Mouse (Mus musculus) midbrain, postnatal 0 days (tissue): Measurements from ENCODE around the gene Hectd4. TPM values are rescaled to one million over a fixed set of nuclear protein-coding genes. Genes with fewer than 3 reads are reported as not detected.

Source experiments
- ATAC-seq: fragments of 200-750 bp; cut with Nextera tagmentation; 2 replicates; pipeline ENCODE4 v1.8.0; 2017; ENCODE audit warnings: moderate number of reproducible peaks, mild to moderate bottlenecking, moderate TSS enrichment, moderate library complexity; ENCODE audit not compliant: low FRiP score
- DNase-seq: peaks from one replicate; pipeline ENCODE4 v3.0.0-alpha.2; 2015; ENCODE audit warnings: low spot score
- H3K27ac ChIP-seq: fragments of 300-500 bp; sonication (generic); 2 replicates; pipeline ENCODE4 v1.5.1; 2014; ENCODE audit warnings: low read depth, mild to moderate bottlenecking, low read length, mixed read lengths
- H3K27me3 ChIP-seq: fragments of 300-500 bp; sonication (generic); 2 replicates; pipeline ENCODE4 v1.6.1; 2014; ENCODE audit warnings: low read length, control low read depth, mixed read lengths; ENCODE audit not compliant: insufficient read depth
- H3K36me3 ChIP-seq: fragments of 300-500 bp; sonication (generic); 2 replicates; pipeline ENCODE4 v1.6.1; 2014; ENCODE audit warnings: low read length, control low read depth, mixed read lengths; ENCODE audit not compliant: insufficient read depth
- H3K4me1 ChIP-seq: fragments of 300-500 bp; sonication (generic); 2 replicates; pipeline ENCODE4 v1.6.1; 2014; ENCODE audit warnings: mild to moderate bottlenecking, control low read depth, antibody characterized with exemption, low read length, mixed read lengths; ENCODE audit not compliant: insufficient read depth
- H3K4me2 ChIP-seq: fragments of 300-500 bp; sonication (generic); 2 replicates; pipeline ENCODE4 v1.6.1; 2014; ENCODE audit warnings: low read depth, mild to moderate bottlenecking, low read length, mixed read lengths; ENCODE audit not compliant: poor library complexity, severe bottlenecking
- H3K4me3 ChIP-seq: fragments of 300-500 bp; sonication (generic); 2 replicates; pipeline ENCODE4 v1.5.1; 2014; ENCODE audit warnings: low read depth, mild to moderate bottlenecking, low read length, moderate library complexity
- H3K9ac ChIP-seq: fragments of 300-500 bp; sonication (generic); replicated peaks from 2 replicates; pipeline ENCODE4 v1.6.1; 2014; ENCODE audit warnings: mild to moderate bottlenecking, low read length, moderate library complexity, mixed read lengths; ENCODE audit not compliant: poor library complexity, severe bottlenecking
- H3K9me3 ChIP-seq: fragments of 300-500 bp; sonication (generic); 2 replicates; pipeline ENCODE4 v1.6.1; 2016; ENCODE audit warnings: low read length, control low read depth
- CTCF ChIP-seq: IDR thresholded peaks from 2 replicates; pipeline ENCODE4 v1.5.1; 2016; ENCODE audit warnings: antibody characterized with exemption, mild to moderate bottlenecking
- WGBS: fragments of 180-500 bp; shearing (Covaris S2); extraction: QIAGEN DNeasy Blood & Tissue Kit; methylation state at CpG from one replicate; pipeline ENCODE4 v1.1.7; 2014; 5-methylcytosine and 5-hydroxymethylcytosine counted together
- polyA plus RNA-seq: library from polyadenylated mRNA; unstranded; fragments of >200 nt; fragmentation: Nextera tagmentation; extraction: Ambion mirVana; gene quantifications from 2 replicates; pipeline ENCODE4 v1.2.1, GENCODE M21; 2015
- total RNA-seq: library from RNA; depleted of rRNA; stranded (reverse); fragments of >200 nt; gene quantifications from 2 replicates; pipeline ENCODE4 v1.2.3, GENCODE M21; 2014; rRNA removed

Hectd4 gene
- total RNA-seq: 141 and 153 TPM in 2 replicates
- polyA plus RNA-seq: 16.4 and 17.9 TPM in 2 replicates

DNA sequence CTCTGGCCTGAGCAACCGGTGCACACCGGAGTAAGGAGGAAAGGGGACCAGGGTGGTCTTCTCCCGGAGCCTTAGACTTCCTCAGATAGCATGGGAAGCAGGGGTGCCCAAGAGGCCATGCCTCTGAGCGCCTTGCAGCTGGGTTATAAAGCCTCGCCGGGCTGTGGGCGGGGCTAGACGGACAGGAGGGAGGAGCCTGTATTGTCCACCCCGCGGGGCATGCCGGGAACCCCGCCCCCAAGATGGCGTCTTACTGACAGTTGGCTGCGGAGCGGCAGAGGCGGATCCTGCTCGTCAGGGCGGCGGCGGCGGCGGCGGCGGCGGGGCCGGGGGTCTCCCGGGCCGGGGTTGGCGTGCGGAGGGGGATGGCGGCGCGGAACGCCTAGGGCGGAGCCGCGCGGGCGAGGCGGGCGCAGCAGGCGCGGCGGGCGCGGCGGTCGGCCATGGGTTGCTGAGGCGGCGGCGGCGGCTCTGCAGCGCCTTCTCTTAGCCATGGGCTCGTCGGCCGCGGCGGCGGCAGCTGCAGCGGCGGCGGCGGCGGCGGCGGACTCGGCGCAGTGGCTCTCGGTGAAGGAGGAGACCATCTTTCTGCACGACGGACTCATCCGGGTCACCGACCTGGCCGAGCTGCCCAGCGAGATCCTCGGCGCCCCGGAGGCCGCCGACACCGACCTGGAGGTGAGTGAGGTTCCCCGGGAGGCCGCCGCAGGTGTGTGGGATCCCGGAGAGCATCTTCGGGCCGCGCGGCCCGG lies at the start of gene Hectd4:
Gene Hectd4 (plus strand): TSS at position 240 of the 752 bp plus-strand sequence.
- TF ChIP-seq CTCF: no peak
- peak within 1 kb of the TSS; percentile 96 for H3K27ac ChIP-seq
- H3K9ac ChIP-seq: peak within 1 kb of the TSS; percentile 98
- peak; percentile 82 for ATAC-seq
- peak within 1 kb of the TSS; percentile 75 for H3K4me2 ChIP-seq
- WGBS: 1% methylated on average over 67 of the region's 90 CpGs
- peak within 1 kb of the TSS; percentile 94 for H3K4me3 ChIP-seq
- H3K4me1 ChIP-seq: no peaks in the 10 kb centered on the region
- H3K27me3 ChIP-seq: no peaks in the 10 kb centered on the region
- no peaks in the 10 kb centered on the region for H3K36me3 ChIP-seq
- H3K9me3 ChIP-seq: no peaks in the 10 kb centered on the region
- peak; percentile 95 for DNase-seq

DNA sequence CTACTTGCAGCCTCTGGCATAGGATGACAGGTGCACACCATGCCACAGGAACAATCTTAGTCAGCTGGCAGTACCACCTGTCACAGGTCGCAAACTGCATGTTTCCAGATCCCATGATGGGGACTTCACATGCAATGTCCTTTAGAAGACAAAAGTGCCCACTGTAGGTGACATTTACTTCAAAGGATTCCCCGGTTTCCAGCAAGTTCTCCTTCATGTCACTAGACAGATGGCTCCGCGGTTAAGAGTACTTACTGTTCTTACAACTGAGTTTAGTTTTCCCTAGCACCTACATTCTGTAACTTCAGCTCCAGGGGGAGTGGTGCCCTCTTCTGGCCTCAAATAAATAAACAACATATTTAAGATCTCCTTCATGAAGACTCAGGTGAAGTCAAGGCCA lies 47.2 kb upstream of the Hectd4 start:
- no peak overlapping the region for H3K4me3 ChIP-seq
- 0 out of 2 replicates have a peak, but pooled peaks cover 7% of the 10 kb centered on the region for H3K36me3 ChIP-seq
- peak; percentile 76 for TF ChIP-seq CTCF
- no peak overlapping the region for H3K27ac ChIP-seq
- no peaks in the 10 kb centered on the region for H3K27me3 ChIP-seq
- ATAC-seq (no peak), DNase-seq (peak; percentile 57)
- no peak overlapping the region for H3K9ac ChIP-seq
- no peak overlapping the region for H3K4me2 ChIP-seq
- WGBS: 73% methylated on average over 4 of the region's 4 CpGs
- no peaks in the 10 kb centered on the region for H3K4me1 ChIP-seq
- no peaks in the 10 kb centered on the region for H3K9me3 ChIP-seq

DNA sequence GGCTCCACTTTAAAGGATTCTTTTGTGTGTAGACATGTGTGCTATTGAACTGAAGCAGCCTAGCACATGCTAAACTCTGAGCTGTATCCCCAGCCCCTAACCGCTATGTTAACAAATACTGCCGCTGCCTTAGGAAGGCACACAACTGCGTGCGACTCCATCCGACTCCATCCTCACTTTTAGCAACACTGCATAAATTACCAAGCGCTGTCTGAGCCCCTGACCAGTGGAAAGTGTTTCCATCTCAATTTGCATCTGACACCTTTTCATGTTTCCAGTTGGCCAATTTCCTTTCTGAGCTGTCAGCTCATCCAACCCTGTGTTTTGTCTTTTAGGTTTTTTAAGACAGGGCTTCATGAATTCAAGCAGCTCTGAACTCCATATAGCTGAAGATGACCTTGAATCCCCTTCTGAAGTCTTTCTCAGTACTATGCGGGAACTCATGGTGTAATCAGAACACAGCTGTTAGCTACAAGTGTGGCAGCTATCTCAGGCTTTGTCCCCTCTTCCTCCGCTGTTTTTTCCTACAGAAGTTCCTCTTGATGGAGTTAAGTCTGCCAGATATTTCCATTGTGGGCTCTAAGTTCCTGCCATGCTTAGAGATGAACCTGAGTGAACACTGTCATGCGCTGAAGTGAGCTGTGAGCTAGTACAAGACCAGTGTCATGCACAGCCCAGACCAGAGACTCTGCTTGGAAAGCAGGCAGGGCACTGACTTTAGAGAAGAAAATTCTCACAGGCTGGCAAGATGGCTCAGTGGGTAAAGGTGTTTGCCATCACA lies 40.8 kb upstream of the Hectd4 start:
- no peaks in the 10 kb centered on the region for H3K36me3 ChIP-seq
- no peaks in the 10 kb centered on the region for H3K9me3 ChIP-seq
- H3K4me3 ChIP-seq: no peak overlapping the region
- H3K27ac ChIP-seq: no peak overlapping the region
- TF ChIP-seq CTCF: no peak
- H3K9ac ChIP-seq: no peak overlapping the region
- DNase-seq: no peak
- WGBS: 46% methylated on average over 9 of the region's 9 CpGs
- no peaks in the 10 kb centered on the region for H3K4me1 ChIP-seq
- no peak for ATAC-seq
- no peaks in the 10 kb centered on the region for H3K27me3 ChIP-seq
- no peak overlapping the region for H3K4me2 ChIP-seq

DNA sequence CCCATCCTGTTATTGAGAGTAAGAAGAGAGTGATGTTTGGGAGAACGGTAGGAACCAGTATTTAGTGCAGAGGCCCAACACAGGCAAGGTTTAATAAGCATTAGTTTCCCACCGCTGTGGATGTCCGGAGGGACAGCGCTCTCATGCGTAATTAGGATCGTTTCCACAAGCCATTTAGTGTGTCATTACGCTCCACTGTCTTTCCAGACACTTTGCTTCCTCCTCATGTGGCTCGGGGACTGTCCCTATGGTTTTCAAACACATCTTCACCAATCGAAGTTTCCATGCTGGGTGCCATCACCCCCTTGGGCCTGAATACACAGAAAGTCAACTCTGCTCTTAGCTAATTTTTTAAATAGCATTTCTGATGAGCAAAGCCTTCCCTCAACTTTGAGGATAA lies 36.8 kb upstream of the Hectd4 start:
- Histone ChIP-seq H3K9me3 (no peaks in the 10 kb centered on the region), H3K9ac (no peak overlapping the region), H3K4me1 (peaks cover 6% of the 10 kb centered on the region; the same call in 1 of the 2 replicates), H3K27me3 (no peaks in the 10 kb centered on the region), H3K36me3 (no peaks in the 10 kb centered on the region), H3K4me2 (no peak overlapping the region), H3K27ac (no peak overlapping the region), H3K4me3 (no peak overlapping the region)
- no peak for TF ChIP-seq CTCF
- ATAC-seq: no peak
- 74% methylated on average over 9 of the region's 9 CpGs for WGBS
- DNase-seq: peak; percentile 36

DNA sequence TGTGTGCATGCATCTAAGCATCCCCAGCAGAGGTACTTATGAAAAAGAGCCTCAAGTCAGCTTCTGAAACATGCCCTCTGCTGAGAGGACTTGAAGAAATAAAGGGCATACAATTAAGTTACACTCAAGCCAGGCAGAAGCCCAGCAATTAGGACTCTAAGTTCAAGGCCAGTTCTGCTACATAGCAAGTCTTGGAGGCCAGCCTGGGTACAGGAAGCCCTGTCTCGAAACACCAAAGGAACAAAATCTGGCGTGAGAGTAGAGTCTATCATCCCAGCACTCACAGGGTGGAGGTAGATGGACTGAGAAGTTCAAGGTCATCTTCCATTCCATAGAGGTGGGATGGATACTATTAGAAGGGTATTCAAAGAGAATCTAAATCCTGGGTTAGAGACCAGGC lies 35.6 kb upstream of the Hectd4 start:
- DNase-seq (no peak), ATAC-seq (no peak)
- H3K9me3 ChIP-seq: no peaks in the 10 kb centered on the region
- no peak overlapping the region for H3K27ac ChIP-seq
- 85% methylated on average over 2 of the region's 2 CpGs for WGBS
- H3K9ac ChIP-seq: no peak overlapping the region
- H3K4me2 ChIP-seq: no peak overlapping the region
- no peak for TF ChIP-seq CTCF
- H3K36me3 ChIP-seq: no peaks in the 10 kb centered on the region
- no peak overlapping the region for H3K4me3 ChIP-seq
- peaks cover 13% of the 10 kb centered on the region; the same call in 1 of the 2 replicates for H3K4me1 ChIP-seq
- H3K27me3 ChIP-seq: no peaks in the 10 kb centered on the region
